Mouse (Mus musculus) hindbrain, embryonic 12.5 days (tissue): ENCODE measurements at regions not wholly inside any gene's neighbourhood (a gene's known extent, or its start where the extent isn't known, plus 50 kb on each side); places are given as distances from the start of the nearest gene placed in this dataset.

Source experiments
- ATAC-seq: fragments of 200-750 bp; cut with Nextera tagmentation; 2 replicates; pipeline ENCODE4 v1.8.0; 2017; ENCODE audit warnings: moderate TSS enrichment; ENCODE audit not compliant: low FRiP score
- H3K27ac ChIP-seq: fragments of 300-500 bp; sonication (generic); 2 replicates; pipeline ENCODE4 v1.5.1; 2016; ENCODE audit warnings: mild to moderate bottlenecking
- H3K27me3 ChIP-seq: fragments of 300-500 bp; sonication (generic); 2 replicates; pipeline ENCODE4 v1.6.1; 2016; ENCODE audit warnings: mild to moderate bottlenecking
- H3K36me3 ChIP-seq: fragments of 300-500 bp; sonication (generic); 2 replicates; pipeline ENCODE4 v1.6.1; 2016; ENCODE audit warnings: mild to moderate bottlenecking
- H3K4me1 ChIP-seq: fragments of 300-500 bp; sonication (generic); 2 replicates; pipeline ENCODE4 v1.6.1; 2016
- H3K4me2 ChIP-seq: fragments of 300-500 bp; sonication (generic); replicated peaks from 2 replicates; pipeline ENCODE4 v1.6.1; 2016; ENCODE audit warnings: mild to moderate bottlenecking
- H3K4me3 ChIP-seq: fragments of 300-500 bp; sonication (generic); 2 replicates; pipeline ENCODE4 v1.5.1; 2016; ENCODE audit warnings: mild to moderate bottlenecking
- H3K9ac ChIP-seq: fragments of 300-500 bp; sonication (generic); 2 replicates; pipeline ENCODE4 v1.6.1; 2016; ENCODE audit warnings: mild to moderate bottlenecking, moderate library complexity
- H3K9me3 ChIP-seq: fragments of 300-500 bp; sonication (generic); replicated peaks from 2 replicates; pipeline ENCODE4 v1.6.1; 2016; ENCODE audit warnings: mild to moderate bottlenecking
- WGBS: fragments of 180-500 bp; shearing (Covaris S2); methylation state at CpG from one replicate; pipeline ENCODE4 v1.1.7; 2016; 5-methylcytosine and 5-hydroxymethylcytosine counted together

- Histone ChIP-seq H3K27ac (no peak overlapping the region), H3K27me3 (no peaks in the 10 kb centered on the region), H3K9me3 (no peaks in the 10 kb centered on the region), H3K9ac (no peak overlapping the region), H3K4me1 (no peaks in the 10 kb centered on the region), H3K4me2 (no peak overlapping the region), H3K36me3 (no peaks in the 10 kb centered on the region), H3K4me3 (no peak overlapping the region)
- ATAC-seq: no peak
- 80% methylated on average over 3 of the region's 3 CpGs for WGBS
Observed at GRCm38 (mm10) chr14:98877956-98878355, 116.2 kb downstream of the Rpl36a-ps1 start.

GRCm38 (mm10) chr14:98873446-98873845 is 120.7 kb downstream of the Rpl36a-ps1 start:
- H3K27me3 ChIP-seq: no peaks in the 10 kb centered on the region
- H3K9me3 ChIP-seq: no peaks in the 10 kb centered on the region
- H3K27ac ChIP-seq: no peak overlapping the region
- H3K4me1 ChIP-seq: no peaks in the 10 kb centered on the region
- no peak overlapping the region for H3K4me2 ChIP-seq
- H3K9ac ChIP-seq: no peak overlapping the region
- no peak for ATAC-seq
- H3K36me3 ChIP-seq: no peaks in the 10 kb centered on the region
- WGBS: 82% methylated on average over 9 of the region's 9 CpGs
- H3K4me3 ChIP-seq: no peak overlapping the region

GRCm38 (mm10) chr14:98869888-98870287 is 124.2 kb downstream of the Rpl36a-ps1 start:
- Histone ChIP-seq H3K4me3 (no peak overlapping the region), H3K9ac (no peak overlapping the region), H3K4me1 (no peaks in the 10 kb centered on the region), H3K27ac (no peak overlapping the region), H3K9me3 (no peaks in the 10 kb centered on the region), H3K27me3 (no peaks in the 10 kb centered on the region), H3K4me2 (no peak overlapping the region), H3K36me3 (no peaks in the 10 kb centered on the region)
- no peak for ATAC-seq
- 91% methylated on average over 6 of the region's 6 CpGs for WGBS

GRCm38 (mm10) chr14:98866880-98867279 is 127.2 kb downstream of the Rpl36a-ps1 start:
- no peaks in the 10 kb centered on the region for H3K36me3 ChIP-seq
- no peaks in the 10 kb centered on the region for H3K4me1 ChIP-seq
- no peak overlapping the region for H3K4me3 ChIP-seq
- H3K9me3 ChIP-seq: no peaks in the 10 kb centered on the region
- H3K27ac ChIP-seq: no peak overlapping the region
- H3K4me2 ChIP-seq: no peak overlapping the region
- no peak for ATAC-seq
- peaks cover 3% of the 10 kb centered on the region; the same call in 1 of the 2 replicates for H3K27me3 ChIP-seq
- no peak overlapping the region for H3K9ac ChIP-seq

- ATAC-seq: no peak
- Histone ChIP-seq H3K4me1 (no peaks in the 10 kb centered on the region), H3K4me3 (no peak overlapping the region), H3K27me3 (peaks cover 3% of the 10 kb centered on the region; the same call in 1 of the 2 replicates), H3K9ac (no peak overlapping the region), H3K36me3 (no peaks in the 10 kb centered on the region), H3K4me2 (no peak overlapping the region), H3K9me3 (no peaks in the 10 kb centered on the region), H3K27ac (no peak overlapping the region)
- 91% methylated on average over 6 of the region's 6 CpGs for WGBS
Observed at GRCm38 (mm10) chr14:98864001-98864400, 130.1 kb downstream of the Rpl36a-ps1 start.

GRCm38 (mm10) chr14:98863598-98863997 is 130.5 kb downstream of the Rpl36a-ps1 start:
- no peaks in the 10 kb centered on the region for H3K9me3 ChIP-seq
- H3K27me3 ChIP-seq: peaks cover 3% of the 10 kb centered on the region; the same call in 1 of the 2 replicates
- no peaks in the 10 kb centered on the region for H3K4me1 ChIP-seq
- no peak overlapping the region for H3K9ac ChIP-seq
- H3K36me3 ChIP-seq: no peaks in the 10 kb centered on the region
- no peak overlapping the region for H3K4me2 ChIP-seq
- no peak overlapping the region for H3K4me3 ChIP-seq
- H3K27ac ChIP-seq: no peak overlapping the region
- WGBS: 87% methylated on average over 11 of the region's 11 CpGs
- ATAC-seq: no peak

GRCm38 (mm10) chr14:98862095-98862735 is 131.9 kb downstream of the Rpl36a-ps1 start:
- Histone ChIP-seq H3K4me1 (no peaks in the 10 kb centered on the region), H3K36me3 (no peaks in the 10 kb centered on the region), H3K4me2 (no peak overlapping the region), H3K27ac (no peak overlapping the region), H3K9me3 (no peaks in the 10 kb centered on the region), H3K4me3 (no peak overlapping the region), H3K27me3 (peaks cover 3% of the 10 kb centered on the region; the same call in 1 of the 2 replicates), H3K9ac (no peak overlapping the region)
- 34% methylated on average over 5 of the region's 5 CpGs for WGBS
- ATAC-seq: peak; percentile 67

- Histone ChIP-seq H3K4me1 (no peaks in the 10 kb centered on the region), H3K36me3 (no peaks in the 10 kb centered on the region), H3K27me3 (peaks cover 3% of the 10 kb centered on the region; the same call in 1 of the 2 replicates), H3K4me2 (no peak overlapping the region), H3K4me3 (no peak overlapping the region), H3K9ac (no peak overlapping the region), H3K27ac (no peak overlapping the region), H3K9me3 (no peaks in the 10 kb centered on the region)
- 79% methylated on average over 7 of the region's 7 CpGs for WGBS
- no peak for ATAC-seq
Observed at GRCm38 (mm10) chr14:98858801-98859200, 135.3 kb downstream of the Rpl36a-ps1 start.

GRCm38 (mm10) chr14:98848500-98848899 is 145.6 kb downstream of the Rpl36a-ps1 start:
- no peak for ATAC-seq
- WGBS: 87% methylated on average over 1 of the region's 1 CpGs

GRCm38 (mm10) chr14:98844221-98844620 is 149.9 kb downstream of the Rpl36a-ps1 start:
- H3K4me1 ChIP-seq: no peaks in the 10 kb centered on the region
- H3K9me3 ChIP-seq: no peaks in the 10 kb centered on the region
- no peak overlapping the region for H3K4me3 ChIP-seq
- 81% methylated on average over 2 of the region's 2 CpGs for WGBS
- no peak overlapping the region for H3K4me2 ChIP-seq
- no peak for ATAC-seq
- H3K27me3 ChIP-seq: no peaks in the 10 kb centered on the region
- no peak overlapping the region for H3K27ac ChIP-seq
- no peak overlapping the region for H3K9ac ChIP-seq
- H3K36me3 ChIP-seq: no peaks in the 10 kb centered on the region

More at GRCm38 (mm10) chr14:98848500-98848899, 145.6 kb downstream of the Rpl36a-ps1 start:
- Histone ChIP-seq H3K4me2 (no peak overlapping the region), H3K4me1 (no peaks in the 10 kb centered on the region; the same call in 1 of the 2 replicates), H3K27me3 (no peaks in the 10 kb centered on the region), H3K9me3 (no peaks in the 10 kb centered on the region), H3K4me3 (no peak overlapping the region), H3K27ac (no peak overlapping the region), H3K9ac (no peak overlapping the region), H3K36me3 (no peaks in the 10 kb centered on the region)

GRCm38 (mm10) chr14:98834316-98834715 is 159.8 kb downstream of the Rpl36a-ps1 start:
- Histone ChIP-seq H3K4me3 (no peak overlapping the region), H3K36me3 (no peaks in the 10 kb centered on the region), H3K4me1 (peaks cover 11% of the 10 kb centered on the region), H3K9ac (no peak overlapping the region), H3K27ac (no peak overlapping the region), H3K4me2 (no peak overlapping the region), H3K27me3 (no peaks in the 10 kb centered on the region), H3K9me3 (no peaks in the 10 kb centered on the region)
- no peak for ATAC-seq
- 84% methylated on average over 5 of the region's 5 CpGs for WGBS

GRCm38 (mm10) chr14:98833230-98833999 is 160.7 kb downstream of the Rpl36a-ps1 start:
- 52% methylated on average over 13 of the region's 13 CpGs for WGBS
- peak; percentile 77 for ATAC-seq
- H3K27me3 ChIP-seq: no peaks in the 10 kb centered on the region
- 0 out of 2 replicates have a peak overlapping the region, but pooled peaks have one; percentile 8 for H3K4me2 ChIP-seq
- H3K9ac ChIP-seq: no peak overlapping the region
- H3K4me1 ChIP-seq: peaks cover 11% of the 10 kb centered on the region
- H3K9me3 ChIP-seq: no peaks in the 10 kb centered on the region
- no peak overlapping the region for H3K4me3 ChIP-seq
- H3K36me3 ChIP-seq: no peaks in the 10 kb centered on the region
- peak overlapping the region; percentile 35; the same call in 1 of the 2 replicates for H3K27ac ChIP-seq
